In the genomic region with DNA sequence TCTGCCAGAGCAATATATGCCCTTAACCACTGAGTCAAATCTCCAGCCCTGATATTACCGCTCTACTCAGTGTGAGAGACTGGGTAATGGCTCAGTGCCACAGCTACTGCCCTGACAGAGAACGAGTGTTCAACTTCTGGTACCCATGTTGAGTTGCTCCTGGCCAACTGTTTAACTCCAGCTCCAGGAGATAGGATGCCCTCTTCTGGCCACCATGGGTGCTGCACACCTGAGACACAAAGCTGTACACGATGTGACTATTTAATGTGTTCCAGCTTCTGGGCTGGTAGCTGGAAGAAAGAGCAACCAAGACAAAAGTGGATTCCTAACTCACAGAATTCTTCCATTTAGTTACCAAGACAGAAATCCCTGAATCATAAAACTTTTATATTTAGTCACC, we compare ENCODE assay signal across 9 mouse cellular contexts. TPM values are rescaled to one million over a fixed set of nuclear protein-coding genes. Genes with fewer than 3 reads are reported as not detected.
DNase-seq lines count a peak whose midpoint lies in the region; ATAC-seq and TF ChIP-seq lines count a peak whose summit lies in the region.
"Had no signal": no experiment of that assay in that cellular context is flagged by ENCODE, and none has a peak within 500 bp of the region (broad histone marks: within the 10 kb centered on the region; RNA-seq: fewer than 3 reads in every experiment).

No protein-coding gene starts in this region.

- TF ChIP-seq CTCF in layer of hippocampus, adult 2 months (conservative IDR thresholded peaks at IDR 0.05) = peak; percentile 51
- TF ChIP-seq CTCF in Patski (IDR thresholded peaks at IDR 0.05) = peak; percentile 57

- no peak for DNase-seq in layer of hippocampus, adult 2 months (ENCODE audit: low spot score in 2 of 2)
- no peak for DNase-seq in layer of hippocampus, postnatal 36 days
- no peak for DNase-seq in Patski (ENCODE audit: low read depth, low spot score)
- peak; percentile 65 to 81 for DNase-seq in spleen, postnatal 4 days (ENCODE audit: low spot score in 2 of 2)
- no peak for DNase-seq in layer of hippocampus, postnatal 10 days (ENCODE audit: low spot score in 2 of 2)

- in situ Hi-C loops in Patski (cut with MboI; ENCODE audit: low pct_unique_long_range_greater_than_20kb) = no loop called here

- H3K4me3 ChIP-seq in layer of hippocampus, adult 2 months = no peak overlapping the region
- H3K4me3 ChIP-seq: embryonic facial prominence, embryonic 13.5 days had no signal

- no peaks in the 10 kb centered on the region for H3K27me3 ChIP-seq in Patski
- H3K27me3 ChIP-seq: embryonic facial prominence, embryonic 13.5 days had no signal

- POLR2A ChIA-PET in Patski (lab: Charles Lee) = no interaction called here

- CTCF ChIA-PET in Patski (lab: Charles Lee) = interaction anchor here (0.7 to 1.8 kb wide), 2 partner anchors 10 to 34 kb away, joined by 3 to 4 read pairs; no protein-coding TSS in a partner anchor

- no peak for ATAC-seq in Patski
- ATAC-seq in granulocyte monocyte progenitor cell, adult 5-6 weeks (replicated peaks; ENCODE audit: poor library complexity, severe bottlenecking) = peak; percentile 35
- no peak for ATAC-seq in cerebellum, adult (ENCODE audit: insufficient number of reproducible peaks, low FRiP score, low TSS enrichment)

- no peak overlapping the region for H3K27ac ChIP-seq in layer of hippocampus, adult 2 months
- H3K27ac ChIP-seq: embryonic facial prominence, embryonic 13.5 days had no signal

RNA-seq across cellular contexts. Expression of a gene that starts 2.4 kb away (rescaled TPM):
- 1 to 10 TPM; 8.0 to 8.7 TPM for total RNA-seq in layer of hippocampus, adult 2 months (2021)
- total RNA-seq in layer of hippocampus, postnatal 36 days (2021) = 1 to 10 TPM; 5.8 to 8.0 TPM
- 22.0 TPM for polyA plus RNA-seq in Patski (2021)
- total RNA-seq in granulocyte monocyte progenitor cell, adult 5-6 weeks (2014; fragmentation: Nextera tagmentation) = 45.2 and 50.6 TPM in 2 replicates
- total RNA-seq in granulocyte monocyte progenitor cell, adult 5-6 weeks (2017) = 13.5 and 17.9 TPM in 2 replicates
- total RNA-seq in layer of hippocampus, postnatal 10 days (2021) = 10 to 100 TPM; 10.2 to 13.8 TPM

RNA-seq across cellular contexts. Expression of a gene that starts 4.7 kb away (rescaled TPM):
- 10 to 100 TPM; 36.9 to 37.6 TPM for total RNA-seq in layer of hippocampus, adult 2 months (2021)
- 10 to 100 TPM; 35.5 to 38.6 TPM for total RNA-seq in layer of hippocampus, postnatal 36 days (2021)
- polyA plus RNA-seq in Patski (2021) = 22.0 TPM
- 11.2 and 15.4 TPM in 2 replicates for total RNA-seq in granulocyte monocyte progenitor cell, adult 5-6 weeks (2014; fragmentation: Nextera tagmentation)
- 11.7 and 12.6 TPM in 2 replicates for total RNA-seq in granulocyte monocyte progenitor cell, adult 5-6 weeks (2017)
- 10 to 100 TPM; 34.6 to 37.3 TPM for total RNA-seq in layer of hippocampus, postnatal 10 days (2021)

RNA-seq across cellular contexts. Expression of a gene that starts 40.0 kb away (rescaled TPM):
- not detected for total RNA-seq in layer of hippocampus, adult 2 months (2021)
- not detected for total RNA-seq in layer of hippocampus, postnatal 36 days (2021)
- not detected for polyA plus RNA-seq in Patski (2021)
- total RNA-seq in granulocyte monocyte progenitor cell, adult 5-6 weeks (2014; fragmentation: Nextera tagmentation) = not detected in 2 replicates
- not detected in 2 replicates for total RNA-seq in granulocyte monocyte progenitor cell, adult 5-6 weeks (2017)
- total RNA-seq in layer of hippocampus, postnatal 10 days (2021) = not detected
- polyA plus RNA-seq: embryonic facial prominence, embryonic 13.5 days; limb, embryonic 11.5 days had no signal

RNA-seq across cellular contexts. Expression of a gene that starts 56.9 kb away (rescaled TPM):
- not detected for total RNA-seq in layer of hippocampus, adult 2 months (2021)
- total RNA-seq in layer of hippocampus, postnatal 36 days (2021) = not detected
- not detected for polyA plus RNA-seq in Patski (2021)
- not detected in 2 replicates for total RNA-seq in granulocyte monocyte progenitor cell, adult 5-6 weeks (2014; fragmentation: Nextera tagmentation)
- total RNA-seq in granulocyte monocyte progenitor cell, adult 5-6 weeks (2017) = not detected in 2 replicates
- total RNA-seq in layer of hippocampus, postnatal 10 days (2021) = not detected
- polyA plus RNA-seq: embryonic facial prominence, embryonic 13.5 days; limb, embryonic 11.5 days had no signal

RNA-seq across cellular contexts. Expression of a gene that starts 56.9 kb away (rescaled TPM):
- not detected for total RNA-seq in layer of hippocampus, adult 2 months (2021)
- total RNA-seq in layer of hippocampus, postnatal 36 days (2021) = not detected
- 0.14 TPM for polyA plus RNA-seq in Patski (2021)
- not detected in 2 replicates for total RNA-seq in granulocyte monocyte progenitor cell, adult 5-6 weeks (2014; fragmentation: Nextera tagmentation)
- not detected in 2 replicates for total RNA-seq in granulocyte monocyte progenitor cell, adult 5-6 weeks (2017)
- not detected for total RNA-seq in layer of hippocampus, postnatal 10 days (2021)
- polyA plus RNA-seq: embryonic facial prominence, embryonic 13.5 days; limb, embryonic 11.5 days had no signal

Comparison
In these comparisons a context has a peak if more than half of its experiments do, and no peak if none do; other contexts are left out.
1. DNase-seq: peak in spleen, postnatal 4 days (2 of 2); none in layer of hippocampus, adult 2 months (0 of 2), layer of hippocampus, postnatal 36 days (0 of 2), Patski (single experiment) and layer of hippocampus, postnatal 10 days (0 of 2).